In genomic region chr17:27189640-27190216, GRCm38 (mm10) we compare ENCODE assay signal across 8 mouse cellular contexts. TPM values are rescaled to one million over a fixed set of nuclear protein-coding genes. Genes with fewer than 3 reads are reported as not detected.
DNase-seq lines count a peak whose midpoint lies in the region; ATAC-seq lines count a peak whose summit lies in the region.

No protein-coding gene starts in this region.

- 46% methylated on average over 10 of the region's 10 CpGs for WGBS in heart, embryonic 15.5 days
- WGBS in heart, embryonic 11.5 days (ENCODE audit: insufficient replicate concordance), result 41% methylated on average over 10 of the region's 10 CpGs
- WGBS in forebrain, embryonic 11.5 days, result 25% methylated on average over 10 of the region's 10 CpGs
- 37% methylated on average over 10 of the region's 10 CpGs for WGBS in intestine, embryonic 16.5 days
- 31% methylated on average over 10 of the region's 10 CpGs for WGBS in limb, embryonic 12.5 days
- WGBS in midbrain, embryonic 14.5 days, result 34% methylated on average over 10 of the region's 10 CpGs

- H3K4me3 ChIP-seq in heart, embryonic 15.5 days, result no peak overlapping the region
- H3K4me3 ChIP-seq in heart, embryonic 11.5 days (ENCODE audit: low read depth, low read length), result no peak overlapping the region
- no peak overlapping the region for H3K4me3 ChIP-seq in forebrain, embryonic 11.5 days (ENCODE audit: low read depth, low read length)
- H3K4me3 ChIP-seq in intestine, embryonic 16.5 days (ENCODE audit: low read length), result no peak overlapping the region
- H3K4me3 ChIP-seq in limb, embryonic 12.5 days (replicated peaks), result no peak overlapping the region
- H3K4me3 ChIP-seq in midbrain, embryonic 14.5 days (replicated peaks; ENCODE audit: low read depth, low read length), result no peak overlapping the region

- H3K36me3 ChIP-seq in heart, embryonic 15.5 days, result peaks cover 46% of the 10 kb centered on the region
- H3K36me3 ChIP-seq in heart, embryonic 11.5 days (ENCODE audit: control insufficient read depth, insufficient read depth, low read length), result peaks cover 28% of the 10 kb centered on the region
- peaks cover 6% of the 10 kb centered on the region; the same call in 1 of the 2 replicates for H3K36me3 ChIP-seq in forebrain, embryonic 11.5 days (ENCODE audit: control insufficient read depth, insufficient read depth, low read length)
- peaks cover 6% of the 10 kb centered on the region for H3K36me3 ChIP-seq in intestine, embryonic 16.5 days (ENCODE audit: control insufficient read depth, insufficient read depth, low read length)
- H3K36me3 ChIP-seq in limb, embryonic 12.5 days, result peaks cover 58% of the 10 kb centered on the region
- peaks cover 50% of the 10 kb centered on the region for H3K36me3 ChIP-seq in midbrain, embryonic 14.5 days (ENCODE audit: control insufficient read depth, insufficient read depth, low read length)

- no peaks in the 10 kb centered on the region for H3K9me3 ChIP-seq in heart, embryonic 15.5 days (replicated peaks)
- H3K9me3 ChIP-seq in heart, embryonic 11.5 days (replicated peaks; ENCODE audit: control insufficient read depth, low read length), result no peaks in the 10 kb centered on the region
- H3K9me3 ChIP-seq in forebrain, embryonic 11.5 days (ENCODE audit: control insufficient read depth, low read length), result no peaks in the 10 kb centered on the region
- H3K9me3 ChIP-seq in intestine, embryonic 16.5 days (ENCODE audit: control insufficient read depth, low read length), result no peaks in the 10 kb centered on the region
- H3K9me3 ChIP-seq in limb, embryonic 12.5 days, result no peaks in the 10 kb centered on the region
- H3K9me3 ChIP-seq in midbrain, embryonic 14.5 days (ENCODE audit: control insufficient read depth, low read length), result no peaks in the 10 kb centered on the region

- peak; percentile 50 for DNase-seq in c-Kit-positive CD71-positive TER-119-negative erythroid progenitor cells, embryonic 14.5 days (ENCODE audit: low read depth)
- peak; percentile 83 for DNase-seq in forebrain, embryonic 11.5 days (ENCODE audit: low spot score)
- peak; percentile 86 for DNase-seq in midbrain, embryonic 14.5 days
- DNase-seq in spleen, postnatal 10 days (ENCODE audit: low spot score in 2 of 2), result peak; percentile 68 to 82

- H3K27me3 ChIP-seq in heart, embryonic 15.5 days, result peaks cover 4% of the 10 kb centered on the region; the same call in 1 of the 2 replicates
- peaks cover 3% of the 10 kb centered on the region; the same call in 1 of the 2 replicates for H3K27me3 ChIP-seq in heart, embryonic 11.5 days (ENCODE audit: control insufficient read depth, insufficient read depth, low read length)
- H3K27me3 ChIP-seq in forebrain, embryonic 11.5 days (ENCODE audit: control insufficient read depth, insufficient read depth, low read length), result no peaks in the 10 kb centered on the region
- H3K27me3 ChIP-seq in intestine, embryonic 16.5 days (replicated peaks; ENCODE audit: control insufficient read depth, insufficient read depth, low read length), result no peaks in the 10 kb centered on the region
- 0 out of 2 replicates have a peak, but pooled peaks cover 2% of the 10 kb centered on the region for H3K27me3 ChIP-seq in limb, embryonic 12.5 days
- no peaks in the 10 kb centered on the region for H3K27me3 ChIP-seq in midbrain, embryonic 14.5 days (ENCODE audit: control insufficient read depth, insufficient read depth, low read length)

- no peak overlapping the region for H3K9ac ChIP-seq in heart, embryonic 15.5 days
- no peak overlapping the region for H3K9ac ChIP-seq in heart, embryonic 11.5 days (ENCODE audit: low read depth, low read length)
- no peak overlapping the region for H3K9ac ChIP-seq in forebrain, embryonic 11.5 days (ENCODE audit: low read length)
- H3K9ac ChIP-seq in intestine, embryonic 16.5 days (ENCODE audit: low read depth, low read length), result no peak overlapping the region
- no peak overlapping the region for H3K9ac ChIP-seq in limb, embryonic 12.5 days (replicated peaks)
- no peak overlapping the region for H3K9ac ChIP-seq in midbrain, embryonic 14.5 days (replicated peaks; ENCODE audit: low read length)

- H3K4me2 ChIP-seq in heart, embryonic 15.5 days, result no peak overlapping the region
- H3K4me2 ChIP-seq in heart, embryonic 11.5 days, result no peak overlapping the region
- H3K4me2 ChIP-seq in forebrain, embryonic 11.5 days (ENCODE audit: low read depth, low read length, severe bottlenecking), result no peak overlapping the region
- H3K4me2 ChIP-seq in intestine, embryonic 16.5 days (ENCODE audit: low read depth, low read length), result no peak overlapping the region
- H3K4me2 ChIP-seq in limb, embryonic 12.5 days, result no peak overlapping the region
- no peak overlapping the region for H3K4me2 ChIP-seq in midbrain, embryonic 14.5 days (ENCODE audit: low read length)

- 0 out of 2 replicates have a peak, but pooled peaks have one; percentile 25 for ATAC-seq in heart, embryonic 15.5 days (replicated peaks; ENCODE audit: insufficient number of reproducible peaks, insufficient read depth, low FRiP score, low read depth)
- ATAC-seq in heart, embryonic 11.5 days (replicated peaks; ENCODE audit: insufficient number of reproducible peaks, low FRiP score, low TSS enrichment), result no peak
- peak; percentile 46 for ATAC-seq in forebrain, embryonic 11.5 days (replicated peaks; ENCODE audit: low FRiP score)
- peak; percentile 66 for ATAC-seq in intestine, embryonic 16.5 days
- ATAC-seq in limb, embryonic 12.5 days (ENCODE audit: insufficient number of reproducible peaks, insufficient read depth, low FRiP score, low TSS enrichment, low read depth), result peak; percentile 40
- ATAC-seq in midbrain, embryonic 14.5 days (ENCODE audit: low FRiP score, low TSS enrichment), result peak; percentile 71

- no peak overlapping the region for H3K27ac ChIP-seq in heart, embryonic 15.5 days
- H3K27ac ChIP-seq in heart, embryonic 11.5 days (ENCODE audit: low read depth, low read length), result no peak overlapping the region
- no peak overlapping the region for H3K27ac ChIP-seq in forebrain, embryonic 11.5 days (ENCODE audit: low read depth, low read length)
- H3K27ac ChIP-seq in intestine, embryonic 16.5 days (ENCODE audit: low read length), result no peak overlapping the region
- 0 out of 2 replicates have a peak overlapping the region, but pooled peaks have one; percentile 29 for H3K27ac ChIP-seq in limb, embryonic 12.5 days
- H3K27ac ChIP-seq in midbrain, embryonic 14.5 days (replicated peaks; ENCODE audit: low read depth, low read length), result peak overlapping the region; percentile 13; the same call in 1 of the 2 replicates

- 0 out of 2 replicates have a peak, but pooled peaks cover 3% of the 10 kb centered on the region for H3K4me1 ChIP-seq in heart, embryonic 15.5 days (replicated peaks)
- peaks cover 2% of the 10 kb centered on the region; the same call in 1 of the 2 replicates for H3K4me1 ChIP-seq in heart, embryonic 11.5 days (ENCODE audit: control insufficient read depth, insufficient read depth, low read length)
- H3K4me1 ChIP-seq in forebrain, embryonic 11.5 days (replicated peaks; ENCODE audit: control insufficient read depth, insufficient read depth, low read length), result peaks cover 3% of the 10 kb centered on the region
- peaks cover 2% of the 10 kb centered on the region; the same call in 1 of the 2 replicates for H3K4me1 ChIP-seq in intestine, embryonic 16.5 days (ENCODE audit: control insufficient read depth, insufficient read depth, low read length)
- peaks cover 15% of the 10 kb centered on the region for H3K4me1 ChIP-seq in limb, embryonic 12.5 days (replicated peaks)
- peaks cover 13% of the 10 kb centered on the region for H3K4me1 ChIP-seq in midbrain, embryonic 14.5 days (ENCODE audit: control insufficient read depth, insufficient read depth, low read length)

RNA-seq across cellular contexts. Expression of gene Lemd2, which starts 14.5 kb away (rescaled TPM):
- 7.2 and 10.5 TPM in 2 replicates for polyA plus RNA-seq in heart, embryonic 15.5 days (2015; fragmentation: Nextera tagmentation; extraction: Ambion mirVana)
- 6.7 and 8.4 TPM in 2 replicates for polyA plus RNA-seq in heart, embryonic 11.5 days (2014; fragmentation: Nextera tagmentation; extraction: Ambion mirVana)
- 18.1 and 27.8 TPM in 2 replicates for polyA plus RNA-seq in forebrain, embryonic 11.5 days (2014; fragmentation: Nextera tagmentation; extraction: Ambion mirVana)
- 4.9 and 5.4 TPM in 2 replicates for polyA plus RNA-seq in intestine, embryonic 16.5 days (2015; fragmentation: Nextera tagmentation; extraction: Ambion mirVana)
- 30.7 and 31.0 TPM in 2 replicates for polyA plus RNA-seq in limb, embryonic 12.5 days (2016; fragmentation: Nextera tagmentation; extraction: Ambion mirVana)
- polyA plus RNA-seq in midbrain, embryonic 14.5 days (2014; fragmentation: Nextera tagmentation; extraction: Ambion mirVana), result 20.8 and 30.7 TPM in 2 replicates

RNA-seq across cellular contexts. Expression of gene Ip6k3, which starts 22.1 kb away (rescaled TPM):
- 0.35 and 0.43 TPM in 2 replicates for polyA plus RNA-seq in heart, embryonic 15.5 days (2015; fragmentation: Nextera tagmentation; extraction: Ambion mirVana)
- 0.15 and 0.26 TPM in 2 replicates for polyA plus RNA-seq in heart, embryonic 11.5 days (2014; fragmentation: Nextera tagmentation; extraction: Ambion mirVana)
- 0.08 and 0.19 TPM in 2 replicates for polyA plus RNA-seq in forebrain, embryonic 11.5 days (2014; fragmentation: Nextera tagmentation; extraction: Ambion mirVana)
- 0.09 and 0.11 TPM in 2 replicates for polyA plus RNA-seq in intestine, embryonic 16.5 days (2015; fragmentation: Nextera tagmentation; extraction: Ambion mirVana)
- polyA plus RNA-seq in limb, embryonic 12.5 days (2016; fragmentation: Nextera tagmentation; extraction: Ambion mirVana), result 0.20 and 0.45 TPM in 2 replicates
- polyA plus RNA-seq in midbrain, embryonic 14.5 days (2014; fragmentation: Nextera tagmentation; extraction: Ambion mirVana), result 0.20 and 0.36 TPM in 2 replicates

RNA-seq across cellular contexts. Expression of gene Uqcc2, which starts 56.0 kb away (rescaled TPM):
- 245 and 292 TPM in 2 replicates for polyA plus RNA-seq in heart, embryonic 15.5 days (2015; fragmentation: Nextera tagmentation; extraction: Ambion mirVana)
- polyA plus RNA-seq in heart, embryonic 11.5 days (2014; fragmentation: Nextera tagmentation; extraction: Ambion mirVana), result 363 and 374 TPM in 2 replicates
- polyA plus RNA-seq in forebrain, embryonic 11.5 days (2014; fragmentation: Nextera tagmentation; extraction: Ambion mirVana), result 330 and 336 TPM in 2 replicates
- 238 and 255 TPM in 2 replicates for polyA plus RNA-seq in intestine, embryonic 16.5 days (2015; fragmentation: Nextera tagmentation; extraction: Ambion mirVana)
- 350 and 361 TPM in 2 replicates for polyA plus RNA-seq in limb, embryonic 12.5 days (2016; fragmentation: Nextera tagmentation; extraction: Ambion mirVana)
- 353 and 471 TPM in 2 replicates for polyA plus RNA-seq in midbrain, embryonic 14.5 days (2014; fragmentation: Nextera tagmentation; extraction: Ambion mirVana)

Comparison
In these comparisons a context has a peak if more than half of its experiments do, and no peak if none do; other contexts are left out.
1. H3K27ac ChIP-seq: peak in limb, embryonic 12.5 days (single experiment) and midbrain, embryonic 14.5 days (single experiment); none in heart, embryonic 15.5 days (single experiment), heart, embryonic 11.5 days (single experiment), forebrain, embryonic 11.5 days (single experiment) and intestine, embryonic 16.5 days (single experiment).
2. Peak in every context shown above with its lines, with median percentiles within 50 percentile points of each other: DNase-seq.